Mouse (Mus musculus): Measurements from ENCODE around the gene Sgta. TPM values are rescaled to one million over a fixed set of nuclear protein-coding genes. Genes with fewer than 3 reads are reported as not detected.

Gene Sgta
- polyA plus RNA-seq, 1 experiment, result 279 TPM

GRCm38 (mm10) chr10:81029031-81029430, 30.9 kb downstream of the Sgta start:
- DNase-seq, result no peak
- WGBS, result 82% methylated on average over 10 of the region's 10 CpGs
- no peaks in the 10 kb centered on the region for H3K4me1 ChIP-seq (replicated peaks; ENCODE audit: control insufficient read depth, insufficient read depth, low read length)

GRCm38 (mm10) chr10:81028219-81028618, 31.8 kb downstream of the Sgta start:
- Histone ChIP-seq H3K36me3 (ENCODE audit: control insufficient read depth, insufficient read depth, low read length) (no peaks in the 10 kb centered on the region), H3K4me1 (replicated peaks; ENCODE audit: control insufficient read depth, insufficient read depth, low read length) (no peaks in the 10 kb centered on the region), H3K27ac (ENCODE audit: control insufficient read depth, insufficient read depth, low read length) (no peak overlapping the region), H3K27me3 (ENCODE audit: control insufficient read depth, insufficient read depth, low read length) (peaks cover 5% of the 10 kb centered on the region; the same call in 1 of the 2 replicates), H3K4me3 (ENCODE audit: control insufficient read depth, insufficient read depth, low read length) (no peak overlapping the region)
- DNase-seq, result no peak
- no peak for TF ChIP-seq POLR2A (IDR thresholded peaks at IDR 0.05; ENCODE audit: control insufficient read depth, extremely low read depth, insufficient read depth, low read length, poor library complexity)
- TF ChIP-seq CTCF (IDR thresholded peaks at IDR 0.05; ENCODE audit: borderline replicate concordance, control insufficient read depth, extremely low read depth, insufficient read depth, low read length, poor library complexity), result no peak

More at GRCm38 (mm10) chr10:81029031-81029430, 30.9 kb downstream of the Sgta start:
- H3K27me3 ChIP-seq (ENCODE audit: control insufficient read depth, insufficient read depth, low read length), result peaks cover 5% of the 10 kb centered on the region; the same call in 1 of the 2 replicates
- no peaks in the 10 kb centered on the region for H3K36me3 ChIP-seq (ENCODE audit: control insufficient read depth, insufficient read depth, low read length)
- H3K4me3 ChIP-seq (ENCODE audit: control insufficient read depth, insufficient read depth, low read length), result no peak overlapping the region
- no peak overlapping the region for H3K27ac ChIP-seq (ENCODE audit: control insufficient read depth, insufficient read depth, low read length)
- TF ChIP-seq POLR2A (IDR thresholded peaks at IDR 0.05; ENCODE audit: control insufficient read depth, extremely low read depth, insufficient read depth, low read length, poor library complexity), result no peak
- no peak for TF ChIP-seq CTCF (IDR thresholded peaks at IDR 0.05; ENCODE audit: borderline replicate concordance, control insufficient read depth, extremely low read depth, insufficient read depth, low read length, poor library complexity)

GRCm38 (mm10) chr10:81027331-81027730, 32.6 kb downstream of the Sgta start:
- H3K4me1 ChIP-seq (replicated peaks; ENCODE audit: control insufficient read depth, insufficient read depth, low read length), result no peaks in the 10 kb centered on the region
- H3K27me3 ChIP-seq (ENCODE audit: control insufficient read depth, insufficient read depth, low read length), result peaks cover 5% of the 10 kb centered on the region; the same call in 1 of the 2 replicates
- no peak overlapping the region for H3K4me3 ChIP-seq (ENCODE audit: control insufficient read depth, insufficient read depth, low read length)
- 57% methylated on average over 4 of the region's 4 CpGs for WGBS
- DNase-seq, result no peak
- no peak overlapping the region for H3K27ac ChIP-seq (ENCODE audit: control insufficient read depth, insufficient read depth, low read length)
- H3K36me3 ChIP-seq (ENCODE audit: control insufficient read depth, insufficient read depth, low read length), result no peaks in the 10 kb centered on the region
- no peak for TF ChIP-seq CTCF (IDR thresholded peaks at IDR 0.05; ENCODE audit: borderline replicate concordance, control insufficient read depth, extremely low read depth, insufficient read depth, low read length, poor library complexity)
- no peak for TF ChIP-seq POLR2A (IDR thresholded peaks at IDR 0.05; ENCODE audit: control insufficient read depth, extremely low read depth, insufficient read depth, low read length, poor library complexity)

- Histone ChIP-seq H3K4me1 (replicated peaks; ENCODE audit: control insufficient read depth, insufficient read depth, low read length) (no peaks in the 10 kb centered on the region), H3K27ac (ENCODE audit: control insufficient read depth, insufficient read depth, low read length) (no peak overlapping the region), H3K36me3 (ENCODE audit: control insufficient read depth, insufficient read depth, low read length) (no peaks in the 10 kb centered on the region), H3K27me3 (ENCODE audit: control insufficient read depth, insufficient read depth, low read length) (peaks cover 5% of the 10 kb centered on the region; the same call in 1 of the 2 replicates), H3K4me3 (ENCODE audit: control insufficient read depth, insufficient read depth, low read length) (no peak overlapping the region)
- no peak for DNase-seq
- TF ChIP-seq POLR2A (IDR thresholded peaks at IDR 0.05; ENCODE audit: control insufficient read depth, extremely low read depth, insufficient read depth, low read length, poor library complexity) (no peak), CTCF (IDR thresholded peaks at IDR 0.05; ENCODE audit: borderline replicate concordance, control insufficient read depth, extremely low read depth, insufficient read depth, low read length, poor library complexity) (no peak)
- 96% methylated on average over 5 of the region's 5 CpGs for WGBS
These were observed 33.1 kb downstream of the Sgta start for GRCm38 (mm10) chr10:81026857-81027256.

DNA sequence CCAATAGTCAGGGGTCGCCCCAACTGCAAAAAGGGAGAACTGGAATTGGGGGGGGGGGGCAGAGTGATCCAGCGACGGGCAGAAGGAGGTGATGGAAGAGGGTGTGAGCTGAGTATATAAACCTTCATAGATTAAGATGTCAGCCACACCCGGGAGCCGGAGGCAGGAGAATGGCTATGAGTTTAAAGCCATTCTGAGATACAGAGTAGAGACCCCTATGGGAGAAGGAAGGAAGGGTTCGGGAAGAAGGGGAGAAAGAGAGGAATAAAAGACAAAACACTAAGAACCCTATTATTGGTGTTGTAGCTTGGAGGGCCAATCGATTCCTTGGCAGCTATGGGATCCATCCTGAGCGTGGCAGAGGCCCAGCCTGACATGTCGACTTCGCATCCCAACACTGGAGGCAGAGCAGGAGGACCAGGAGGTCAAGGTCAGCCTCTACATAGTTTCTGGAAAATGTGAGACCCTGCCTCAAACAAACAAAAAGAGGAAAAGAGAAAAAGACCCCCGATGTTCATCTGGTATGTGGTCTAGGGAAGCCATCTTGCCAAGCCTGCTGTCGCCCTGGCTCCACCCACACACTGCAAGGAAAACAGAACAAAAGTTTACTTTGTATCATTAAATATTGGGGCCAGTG, 34.2 kb downstream of the Sgta start, which contains the start of gene Diras1:
Diras1 (minus strand) TSS at position 24 of the 637 bp plus-strand sequence.
- WGBS, result 60% methylated on average over 12 of the region's 12 CpGs
- Histone ChIP-seq H3K4me3 (ENCODE audit: control insufficient read depth, insufficient read depth, low read length) (no peak within 1 kb of the TSS), H3K27me3 (ENCODE audit: control insufficient read depth, insufficient read depth, low read length) (peaks cover 5% of the 10 kb centered on the region; the same call in 1 of the 2 replicates), H3K4me1 (replicated peaks; ENCODE audit: control insufficient read depth, insufficient read depth, low read length) (no peaks in the 10 kb centered on the region), H3K36me3 (ENCODE audit: control insufficient read depth, insufficient read depth, low read length) (no peaks in the 10 kb centered on the region), H3K27ac (ENCODE audit: control insufficient read depth, insufficient read depth, low read length) (no peak within 1 kb of the TSS)
- DNase-seq, result no peak
- TF ChIP-seq POLR2A (IDR thresholded peaks at IDR 0.05; ENCODE audit: control insufficient read depth, extremely low read depth, insufficient read depth, low read length, poor library complexity), result no peak
- no peak for TF ChIP-seq CTCF (IDR thresholded peaks at IDR 0.05; ENCODE audit: borderline replicate concordance, control insufficient read depth, extremely low read depth, insufficient read depth, low read length, poor library complexity)

DNA sequence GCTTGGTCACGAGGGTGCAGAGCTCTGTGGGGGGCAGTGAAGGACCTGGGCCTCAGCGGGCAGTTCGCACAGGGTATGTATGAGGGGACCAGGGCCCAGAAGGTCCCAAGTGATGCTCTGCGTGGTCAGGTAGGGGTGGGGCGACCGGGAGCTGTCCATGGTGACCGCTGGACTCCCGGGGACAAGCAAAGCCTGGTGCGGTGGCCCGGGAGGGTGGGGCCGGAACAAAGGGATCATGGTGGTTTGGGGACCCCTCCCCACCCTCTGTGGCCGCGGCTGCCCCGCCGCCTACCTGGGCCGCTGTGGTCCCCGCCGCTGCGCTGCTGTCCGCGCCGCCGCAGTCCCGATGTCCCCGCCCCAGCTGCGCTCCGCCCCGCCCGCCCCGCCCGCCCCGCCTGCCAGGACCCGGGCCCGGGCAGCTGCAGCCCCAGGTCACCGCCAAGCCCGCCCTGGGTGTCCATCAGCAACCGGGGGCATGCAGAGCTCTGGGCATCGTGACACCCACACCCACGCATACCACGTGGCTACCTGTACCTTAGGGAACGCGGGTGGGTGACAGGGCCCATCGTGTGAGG, 34.8 kb downstream of the Sgta start:
- H3K27me3 ChIP-seq (ENCODE audit: control insufficient read depth, insufficient read depth, low read length), result peaks cover 5% of the 10 kb centered on the region; the same call in 1 of the 2 replicates
- H3K36me3 ChIP-seq (ENCODE audit: control insufficient read depth, insufficient read depth, low read length), result no peaks in the 10 kb centered on the region
- DNase-seq, result no peak
- H3K4me3 ChIP-seq (ENCODE audit: control insufficient read depth, insufficient read depth, low read length), result no peak overlapping the region
- WGBS, result 4% methylated on average over 43 of the region's 43 CpGs
- TF ChIP-seq CTCF (IDR thresholded peaks at IDR 0.05; ENCODE audit: borderline replicate concordance, control insufficient read depth, extremely low read depth, insufficient read depth, low read length, poor library complexity) (no peak), POLR2A (IDR thresholded peaks at IDR 0.05; ENCODE audit: control insufficient read depth, extremely low read depth, insufficient read depth, low read length, poor library complexity) (no peak)
- no peaks in the 10 kb centered on the region for H3K4me1 ChIP-seq (replicated peaks; ENCODE audit: control insufficient read depth, insufficient read depth, low read length)
- no peak overlapping the region for H3K27ac ChIP-seq (ENCODE audit: control insufficient read depth, insufficient read depth, low read length)
